Mouse (Mus musculus): ENCODE data around the gene Pigu. TPM values are rescaled to one million over a fixed set of nuclear protein-coding genes. Genes with fewer than 3 reads are reported as not detected.
A peak's percentile ranks its signal among the peaks of the same experiment; 100 is the strongest.

Pigu gene
- polyA plus RNA-seq, 1 experiment from 2014 or later, result 41.4 TPM

DNA sequence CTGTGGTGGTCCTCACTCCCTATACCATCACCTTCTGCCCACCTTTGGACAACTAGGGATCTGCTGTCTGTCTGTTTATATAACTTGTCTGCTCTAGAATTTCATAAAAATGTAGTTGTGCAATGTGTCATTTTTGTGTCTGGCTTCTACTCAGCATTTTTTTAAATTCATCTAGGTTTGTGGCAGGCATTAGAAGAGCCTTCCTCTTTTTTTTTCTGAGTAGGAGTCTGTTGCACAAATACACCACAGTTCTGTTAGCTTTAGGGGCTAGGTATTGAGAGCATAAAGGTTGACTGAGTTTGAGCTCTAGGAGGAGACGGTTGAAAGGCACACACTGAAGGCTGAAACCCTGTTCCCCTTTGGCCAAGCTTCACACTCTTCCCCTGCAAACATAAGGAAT, 16.1 kb upstream of the Pigu start:
- H3K4me3 ChIP-seq (ENCODE audit: low read depth, low read length), result no peak overlapping the region
- H3K27ac ChIP-seq (ENCODE audit: low read length), result no peak overlapping the region
- no peaks in the 10 kb centered on the region for H3K4me1 ChIP-seq (ENCODE audit: insufficient read depth, low read depth, low read length)
- H3K9ac ChIP-seq (replicated peaks; ENCODE audit: low read depth), result no peak overlapping the region
- no peak overlapping the region for H3K4me2 ChIP-seq (replicated peaks; ENCODE audit: low read depth, low read length)
- no peaks in the 10 kb centered on the region for H3K9me3 ChIP-seq (ENCODE audit: low read length)
- no peak for TF ChIP-seq CTCF (IDR thresholded peaks at IDR 0.05)
- TF ChIP-seq EP300 (IDR thresholded peaks at IDR 0.05), result no peak
- DNase-seq (ENCODE audit: low spot score) (peak; percentile 16), ATAC-seq (no peak)
- H3K27me3 ChIP-seq (replicated peaks; ENCODE audit: insufficient read depth, low read length), result no peaks in the 10 kb centered on the region
- WGBS, result 36% methylated on average over 1 of the region's 1 CpGs
- no peaks in the 10 kb centered on the region for H3K36me3 ChIP-seq (ENCODE audit: insufficient read depth, low read length)

DNA sequence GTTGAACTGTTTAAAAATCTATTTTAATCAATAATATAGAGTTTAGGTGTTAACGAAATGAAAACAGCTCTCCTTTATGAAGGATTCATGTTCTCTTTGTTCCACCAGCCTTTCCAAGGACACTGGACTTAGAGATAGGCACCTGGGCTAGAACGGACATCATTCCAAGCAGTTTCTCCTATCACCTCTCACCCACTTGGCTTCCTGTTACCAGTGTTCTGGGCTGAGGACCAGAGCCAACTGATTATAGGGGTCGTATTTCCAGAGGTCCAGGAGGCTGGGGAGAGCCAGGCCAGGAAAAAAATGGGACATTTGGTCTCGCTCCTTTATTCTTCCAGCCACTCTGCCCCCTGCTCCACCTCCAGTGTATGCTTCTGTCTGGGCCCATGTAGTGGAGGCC, 15.2 kb upstream of the Pigu start:
- Histone ChIP-seq H3K4me2 (replicated peaks; ENCODE audit: low read depth, low read length) (no peak overlapping the region), H3K9ac (replicated peaks; ENCODE audit: low read depth) (no peak overlapping the region)

DNA sequence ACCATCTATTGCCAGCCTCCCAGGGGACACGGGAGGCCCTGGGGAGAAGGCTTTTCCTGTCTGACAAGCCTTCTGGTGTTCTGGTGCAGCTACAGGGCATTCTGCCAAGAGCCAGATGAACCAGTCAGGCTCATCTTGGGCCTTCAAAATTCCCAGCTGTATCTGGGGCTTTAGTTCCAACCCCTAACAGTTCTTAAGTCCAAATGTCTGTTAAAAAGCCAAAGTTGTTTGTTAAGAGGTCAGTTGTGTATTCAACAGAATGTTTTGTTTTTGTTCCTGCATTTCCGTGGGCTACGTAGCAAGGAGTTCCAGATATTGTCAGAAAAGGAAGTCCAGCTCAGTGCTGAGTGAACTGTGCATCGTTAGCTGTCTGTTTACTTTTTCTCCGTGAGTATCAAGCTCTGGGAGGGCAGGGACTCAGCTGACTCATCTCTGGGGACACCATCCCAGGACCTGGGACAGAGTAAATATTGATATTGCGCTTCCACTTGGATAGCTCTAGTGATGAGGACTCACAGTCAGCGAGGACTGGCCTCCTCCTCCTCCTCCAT, 12.2 kb upstream of the Pigu start:
- WGBS, result 11% methylated on average over 7 of the region's 7 CpGs
- no peaks in the 10 kb centered on the region for H3K4me1 ChIP-seq (ENCODE audit: insufficient read depth, low read depth, low read length)
- no peaks in the 10 kb centered on the region for H3K9me3 ChIP-seq (ENCODE audit: low read length)
- no peak overlapping the region for H3K4me3 ChIP-seq (ENCODE audit: low read depth, low read length)
- ATAC-seq (peak; percentile 96), DNase-seq (ENCODE audit: low spot score) (peak; percentile 85)
- H3K4me2 ChIP-seq (replicated peaks; ENCODE audit: low read depth, low read length), result no peak overlapping the region
- no peak overlapping the region for H3K9ac ChIP-seq (replicated peaks; ENCODE audit: low read depth)
- H3K27ac ChIP-seq (ENCODE audit: low read length), result peak overlapping the region; percentile 78
- no peaks in the 10 kb centered on the region for H3K36me3 ChIP-seq (ENCODE audit: insufficient read depth, low read length)
- TF ChIP-seq CTCF (IDR thresholded peaks at IDR 0.05), result no peak
- TF ChIP-seq EP300 (IDR thresholded peaks at IDR 0.05), result peak; percentile 81
- H3K27me3 ChIP-seq (replicated peaks; ENCODE audit: insufficient read depth, low read length), result no peaks in the 10 kb centered on the region

More for the DNA sequence above, 15.2 kb upstream of the Pigu start:
- TF ChIP-seq EP300 (IDR thresholded peaks at IDR 0.05) (no peak), CTCF (IDR thresholded peaks at IDR 0.05) (no peak)
- no peak for DNase-seq (ENCODE audit: low spot score)
- no peak overlapping the region for H3K4me3 ChIP-seq (ENCODE audit: low read depth, low read length)
- no peak overlapping the region for H3K27ac ChIP-seq (ENCODE audit: low read length)
- ATAC-seq, result no peak
- H3K36me3 ChIP-seq (ENCODE audit: insufficient read depth, low read length), result no peaks in the 10 kb centered on the region
- no peaks in the 10 kb centered on the region for H3K27me3 ChIP-seq (replicated peaks; ENCODE audit: insufficient read depth, low read length)
- no peaks in the 10 kb centered on the region for H3K9me3 ChIP-seq (ENCODE audit: low read length)
- no peaks in the 10 kb centered on the region for H3K4me1 ChIP-seq (ENCODE audit: insufficient read depth, low read depth, low read length)
- WGBS, result 53% methylated on average over 4 of the region's 4 CpGs

DNA sequence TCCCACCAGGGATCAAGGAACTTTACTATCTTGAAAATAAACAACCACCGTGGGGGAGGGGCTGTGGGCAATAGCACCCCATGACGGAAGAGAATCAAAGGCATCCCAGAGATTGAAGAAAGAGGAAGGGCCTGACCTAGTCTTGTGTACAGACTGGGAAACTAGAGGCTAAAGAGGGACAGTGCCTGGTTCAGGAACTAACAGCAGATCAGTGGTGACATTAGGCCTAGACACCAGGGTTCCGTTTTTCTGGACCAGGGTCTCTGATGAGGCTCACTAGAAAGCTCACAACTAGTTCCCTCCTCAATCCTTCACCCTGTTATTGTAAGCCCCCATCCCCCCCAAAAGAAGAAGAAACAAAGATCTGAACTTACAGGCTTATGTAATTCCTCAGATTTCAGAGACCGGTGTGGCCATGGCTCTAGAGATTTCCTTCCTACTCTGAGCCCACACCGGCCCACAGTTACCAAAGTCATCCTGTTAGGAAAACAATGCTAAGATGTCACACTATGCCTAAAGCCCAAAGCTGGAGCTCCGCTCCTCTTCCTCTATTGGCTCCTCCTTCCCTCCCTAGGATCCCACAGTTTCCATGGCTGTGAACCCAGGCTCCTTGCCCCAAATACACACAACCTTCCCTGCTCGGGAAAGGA, 10.5 kb upstream of the Pigu start:
- no peak for ATAC-seq
- TF ChIP-seq EP300 (IDR thresholded peaks at IDR 0.05) (no peak), CTCF (IDR thresholded peaks at IDR 0.05) (no peak)
- 69% methylated on average over 7 of the region's 7 CpGs for WGBS

DNA sequence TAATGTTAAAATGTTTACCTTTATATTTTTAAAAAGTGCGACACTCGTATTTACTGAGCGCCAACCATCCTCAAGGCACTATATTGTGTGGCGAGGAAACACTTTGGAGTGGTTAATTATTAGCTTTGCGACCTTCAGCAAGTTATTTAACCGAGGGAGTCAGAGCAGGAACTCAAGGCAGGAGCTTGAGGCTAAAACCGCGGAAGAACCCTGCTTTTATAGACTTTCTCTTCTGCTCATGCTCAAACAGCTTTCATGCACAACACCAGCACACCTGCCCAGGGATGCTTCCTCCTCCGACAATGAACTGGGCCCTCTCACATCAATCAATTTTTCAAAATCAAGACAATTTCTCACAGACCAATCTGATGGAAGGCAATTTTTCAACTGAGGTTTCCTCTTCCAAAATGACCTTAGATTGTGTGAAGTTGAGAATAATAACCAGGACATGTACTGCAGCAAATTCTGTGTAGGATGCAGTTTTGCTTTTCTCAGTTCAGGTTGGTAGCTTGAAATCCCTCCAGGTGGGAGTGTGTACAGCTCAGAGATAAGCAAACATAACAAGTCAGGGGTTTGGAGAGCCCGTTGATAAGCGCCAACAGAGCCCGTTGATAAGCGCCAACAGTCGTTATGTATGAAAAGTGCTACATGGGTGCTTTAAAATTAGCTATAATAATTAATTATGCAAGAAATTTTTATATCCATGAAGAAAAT, 613 bp upstream of the Pigu start:
- H3K4me3 ChIP-seq (ENCODE audit: low read depth, low read length), result peak overlapping the region; percentile 80
- peak overlapping the region; percentile 74 for H3K4me2 ChIP-seq (replicated peaks; ENCODE audit: low read depth, low read length)
- 25% methylated on average over 14 of the region's 14 CpGs for WGBS
- 0 out of 2 replicates have a peak overlapping the region, but pooled peaks have one; percentile 3 for H3K9ac ChIP-seq (replicated peaks; ENCODE audit: low read depth)
- ATAC-seq (peak; percentile 69), DNase-seq (ENCODE audit: low spot score) (no peak)
- no peaks in the 10 kb centered on the region for H3K36me3 ChIP-seq (ENCODE audit: insufficient read depth, low read length)
- TF ChIP-seq EP300 (IDR thresholded peaks at IDR 0.05) (no peak), CTCF (IDR thresholded peaks at IDR 0.05) (no peak)
- no peaks in the 10 kb centered on the region; the same call in 1 of the 2 replicates for H3K4me1 ChIP-seq (ENCODE audit: insufficient read depth, low read depth, low read length)
- H3K27me3 ChIP-seq (replicated peaks; ENCODE audit: insufficient read depth, low read length), result no peaks in the 10 kb centered on the region
- H3K27ac ChIP-seq (ENCODE audit: low read length), result peak overlapping the region; percentile 22
- H3K9me3 ChIP-seq (ENCODE audit: low read length), result no peaks in the 10 kb centered on the region

More for the DNA sequence above, 10.5 kb upstream of the Pigu start:
- H3K27me3 ChIP-seq (replicated peaks; ENCODE audit: insufficient read depth, low read length), result no peaks in the 10 kb centered on the region
- 0 out of 2 replicates have a peak overlapping the region, but pooled peaks have one; percentile 33 for H3K27ac ChIP-seq (ENCODE audit: low read length)
- H3K4me3 ChIP-seq (ENCODE audit: low read depth, low read length), result no peak overlapping the region
- H3K9ac ChIP-seq (replicated peaks; ENCODE audit: low read depth), result no peak overlapping the region
- no peaks in the 10 kb centered on the region for H3K4me1 ChIP-seq (ENCODE audit: insufficient read depth, low read depth, low read length)
- peak; percentile 43 for DNase-seq (ENCODE audit: low spot score)
- no peaks in the 10 kb centered on the region for H3K36me3 ChIP-seq (ENCODE audit: insufficient read depth, low read length)
- H3K4me2 ChIP-seq (replicated peaks; ENCODE audit: low read depth, low read length), result no peak overlapping the region
- no peaks in the 10 kb centered on the region for H3K9me3 ChIP-seq (ENCODE audit: low read length)

GRCm38 (mm10) chr2:155354402-155354801, 2.8 kb downstream of the Pigu start:
- no peak overlapping the region for H3K4me3 ChIP-seq (ENCODE audit: low read depth, low read length)
- no peaks in the 10 kb centered on the region for H3K9me3 ChIP-seq (ENCODE audit: low read length)
- WGBS, result 93% methylated on average over 3 of the region's 3 CpGs
- no peak overlapping the region for H3K27ac ChIP-seq (ENCODE audit: low read length)
- TF ChIP-seq CTCF (IDR thresholded peaks at IDR 0.05), result no peak
- no peak for TF ChIP-seq EP300 (IDR thresholded peaks at IDR 0.05)
- H3K4me1 ChIP-seq (ENCODE audit: insufficient read depth, low read depth, low read length), result no peaks in the 10 kb centered on the region; the same call in 1 of the 2 replicates
- DNase-seq (ENCODE audit: low spot score) (no peak), ATAC-seq (no peak)
- no peaks in the 10 kb centered on the region for H3K27me3 ChIP-seq (replicated peaks; ENCODE audit: insufficient read depth, low read length)
- no peak overlapping the region for H3K4me2 ChIP-seq (replicated peaks; ENCODE audit: low read depth, low read length)
- no peaks in the 10 kb centered on the region for H3K36me3 ChIP-seq (ENCODE audit: insufficient read depth, low read length)
- H3K9ac ChIP-seq (replicated peaks; ENCODE audit: low read depth), result no peak overlapping the region
